Comparison of ENCODE assay signal across 28 mouse cellular contexts in genomic region chr3:129925861-129926260, GRCm38 (mm10).
"Had no signal": no experiment of that assay in that cellular context is flagged by ENCODE, and none has a peak within 500 bp of the region (broad histone marks: within the 10 kb centered on the region; RNA-seq: fewer than 3 reads in every experiment).

No protein-coding gene starts in this region.

- H3K27me3 ChIP-seq: embryonic facial prominence, embryonic 12.5 days; embryonic facial prominence, embryonic 15.5 days; forebrain, embryonic 12.5 days; forebrain, embryonic 13.5 days; forebrain, embryonic 15.5 days had no signal

- H3K4me1 ChIP-seq: embryonic facial prominence, embryonic 10.5 days; embryonic facial prominence, embryonic 12.5 days; embryonic facial prominence, embryonic 13.5 days; embryonic facial prominence, embryonic 15.5 days; forebrain, embryonic 12.5 days; forebrain, embryonic 13.5 days; forebrain, embryonic 15.5 days had no signal

- ATAC-seq: forebrain, embryonic 13.5 days; forebrain, embryonic 14.5 days; forebrain, embryonic 15.5 days; forebrain, embryonic 16.5 days; forebrain, postnatal 0 days had no signal

- H3K9ac ChIP-seq: embryonic facial prominence, embryonic 12.5 days; embryonic facial prominence, embryonic 13.5 days; embryonic facial prominence, embryonic 15.5 days; forebrain, embryonic 12.5 days; forebrain, embryonic 13.5 days; forebrain, embryonic 15.5 days; forebrain, postnatal 0 days had no signal

- DNase-seq: cerebellum, adult 2 months; cerebellum, adult 8-10 months; cerebellum, adult 9-10 months; cerebellum, adult 9-11 months; cerebellum, postnatal 10 days; cerebellum, postnatal 14 days; cerebellum, postnatal 25 days; cerebellum, postnatal 36 days; embryo, embryonic 11 days; forebrain, postnatal 0 days; gastrocnemius, adult 2 months; gastrocnemius, postnatal 10 days; gastrocnemius, postnatal 14 days; gastrocnemius, postnatal 25 days; gastrocnemius, postnatal 36 days; heart, adult 18-20 months; heart, adult 2 months had no signal

- H3K4me3 ChIP-seq: embryonic facial prominence, embryonic 10.5 days; embryonic facial prominence, embryonic 12.5 days; embryonic facial prominence, embryonic 13.5 days; embryonic facial prominence, embryonic 15.5 days; erythroblast, embryonic 14.5 days; forebrain, embryonic 10.5 days; forebrain, embryonic 12.5 days; forebrain, embryonic 13.5 days; forebrain, embryonic 15.5 days; gastrocnemius, adult 2 months; heart, adult 2 months had no signal

- H3K36me3 ChIP-seq: embryonic facial prominence, embryonic 10.5 days; embryonic facial prominence, embryonic 12.5 days; embryonic facial prominence, embryonic 13.5 days; embryonic facial prominence, embryonic 15.5 days; forebrain, embryonic 10.5 days; forebrain, embryonic 12.5 days; forebrain, embryonic 15.5 days had no signal

- H3K9me3 ChIP-seq: embryonic facial prominence, embryonic 10.5 days; embryonic facial prominence, embryonic 12.5 days; embryonic facial prominence, embryonic 13.5 days; embryonic facial prominence, embryonic 15.5 days; forebrain, embryonic 10.5 days; forebrain, embryonic 12.5 days; forebrain, embryonic 13.5 days; forebrain, embryonic 15.5 days had no signal

- H3K27ac ChIP-seq: embryonic facial prominence, embryonic 10.5 days; embryonic facial prominence, embryonic 12.5 days; embryonic facial prominence, embryonic 13.5 days; embryonic facial prominence, embryonic 15.5 days; forebrain, embryonic 10.5 days; forebrain, embryonic 12.5 days; forebrain, embryonic 13.5 days; forebrain, embryonic 15.5 days; gastrocnemius, adult 2 months; heart, adult 2 months had no signal

- H3K4me2 ChIP-seq: embryonic facial prominence, embryonic 12.5 days; embryonic facial prominence, embryonic 13.5 days; embryonic facial prominence, embryonic 15.5 days; forebrain, embryonic 12.5 days; forebrain, embryonic 13.5 days; forebrain, embryonic 15.5 days had no signal
